Mouse (Mus musculus): ENCODE measurements around the gene Galr2. TPM values are rescaled to one million over a fixed set of nuclear protein-coding genes. Genes with fewer than 3 reads are reported as not detected.

Gene Galr2
- polyA plus RNA-seq, 1 experiment from 2014 or later: 0.09 TPM

GRCm38 (mm10) chr11:116294319-116294718, 13.6 kb downstream of the Galr2 start:
- no peak overlapping the region; the same call in 1 of the 2 replicates for H3K9ac ChIP-seq
- ATAC-seq: peak; percentile 27; the same call in 1 of the 2 replicates
- H3K27ac ChIP-seq: no peak overlapping the region
- no peak overlapping the region for H3K4me3 ChIP-seq
- H3K36me3 ChIP-seq (ENCODE audit: poor library complexity, severe bottlenecking): peaks cover 99% of the 10 kb centered on the region
- 35% methylated on average over 5 of the region's 5 CpGs for WGBS
- no peaks in the 10 kb centered on the region for H3K9me3 ChIP-seq (replicated peaks)
- no peaks in the 10 kb centered on the region for H3K27me3 ChIP-seq
- no peaks in the 10 kb centered on the region for H3K4me1 ChIP-seq
- H3K4me2 ChIP-seq: no peak overlapping the region

GRCm38 (mm10) chr11:116296191-116296734, 15.5 kb downstream of the Galr2 start:
- Histone ChIP-seq H3K4me1 (no peaks in the 10 kb centered on the region), H3K27ac (no peak overlapping the region), H3K9me3 (replicated peaks) (no peaks in the 10 kb centered on the region), H3K4me3 (no peak overlapping the region), H3K27me3 (no peaks in the 10 kb centered on the region), H3K9ac (no peak overlapping the region), H3K4me2 (no peak overlapping the region), H3K36me3 (ENCODE audit: poor library complexity, severe bottlenecking) (peaks cover 99% of the 10 kb centered on the region)
- no peak for ATAC-seq
- 87% methylated on average over 8 of the region's 8 CpGs for WGBS

- Histone ChIP-seq H3K4me3 (no peak overlapping the region), H3K9me3 (replicated peaks) (no peaks in the 10 kb centered on the region), H3K27me3 (no peaks in the 10 kb centered on the region), H3K27ac (no peak overlapping the region), H3K36me3 (ENCODE audit: poor library complexity, severe bottlenecking) (peaks cover 100% of the 10 kb centered on the region), H3K4me2 (no peak overlapping the region), H3K4me1 (no peaks in the 10 kb centered on the region), H3K9ac (no peak overlapping the region)
- WGBS: 83% methylated on average over 3 of the region's 3 CpGs
- no peak for ATAC-seq
These were observed 16.3 kb downstream of the Galr2 start for GRCm38 (mm10) chr11:116297017-116297416.

GRCm38 (mm10) chr11:116298221-116298620, 17.5 kb downstream of the Galr2 start:
- H3K9ac ChIP-seq: no peak overlapping the region
- WGBS: 87% methylated on average over 11 of the region's 11 CpGs
- H3K4me2 ChIP-seq: no peak overlapping the region
- H3K36me3 ChIP-seq (ENCODE audit: poor library complexity, severe bottlenecking): peaks cover 100% of the 10 kb centered on the region
- no peaks in the 10 kb centered on the region for H3K27me3 ChIP-seq
- no peaks in the 10 kb centered on the region for H3K4me1 ChIP-seq
- H3K27ac ChIP-seq: no peak overlapping the region
- no peak for ATAC-seq
- no peak overlapping the region for H3K4me3 ChIP-seq
- H3K9me3 ChIP-seq (replicated peaks): no peaks in the 10 kb centered on the region

GRCm38 (mm10) chr11:116298621-116299020, 17.9 kb downstream of the Galr2 start:
- Histone ChIP-seq H3K27me3 (no peaks in the 10 kb centered on the region), H3K9me3 (replicated peaks) (no peaks in the 10 kb centered on the region), H3K9ac (no peak overlapping the region), H3K4me1 (no peaks in the 10 kb centered on the region), H3K36me3 (ENCODE audit: poor library complexity, severe bottlenecking) (peaks cover 100% of the 10 kb centered on the region), H3K4me2 (no peak overlapping the region), H3K4me3 (no peak overlapping the region), H3K27ac (no peak overlapping the region)
- 86% methylated on average over 6 of the region's 6 CpGs for WGBS
- ATAC-seq: no peak

GRCm38 (mm10) chr11:116305423-116305822, 24.7 kb downstream of the Galr2 start:
- ATAC-seq: no peak
- H3K4me2 ChIP-seq: peak overlapping the region; percentile 92
- 100% methylated on average over 2 of the region's 2 CpGs for WGBS
- H3K9me3 ChIP-seq (replicated peaks): no peaks in the 10 kb centered on the region
- H3K4me3 ChIP-seq: peak overlapping the region; percentile 86
- peaks cover 15% of the 10 kb centered on the region for H3K4me1 ChIP-seq
- H3K27me3 ChIP-seq: peaks cover 6% of the 10 kb centered on the region; the same call in 1 of the 2 replicates
- H3K9ac ChIP-seq: no peak overlapping the region; the same call in 1 of the 2 replicates
- peaks cover 49% of the 10 kb centered on the region for H3K36me3 ChIP-seq (ENCODE audit: poor library complexity, severe bottlenecking)
- no peak overlapping the region for H3K27ac ChIP-seq

- ATAC-seq: peak; percentile 93
- 2% methylated on average over 52 of the region's 53 CpGs for WGBS
- peak overlapping the region; percentile 10; the same call in 1 of the 2 replicates for H3K27ac ChIP-seq
- H3K4me1 ChIP-seq: peaks cover 19% of the 10 kb centered on the region
- H3K36me3 ChIP-seq (ENCODE audit: poor library complexity, severe bottlenecking): peaks cover 40% of the 10 kb centered on the region
- peak overlapping the region; percentile 86 for H3K4me3 ChIP-seq
- peak overlapping the region; percentile 92 for H3K4me2 ChIP-seq
- peaks cover 6% of the 10 kb centered on the region; the same call in 1 of the 2 replicates for H3K27me3 ChIP-seq
- H3K9me3 ChIP-seq (replicated peaks): no peaks in the 10 kb centered on the region
- peak overlapping the region; percentile 85 for H3K9ac ChIP-seq
These were observed 25.6 kb downstream of the Galr2 start for GRCm38 (mm10) chr11:116306126-116306982.

- Histone ChIP-seq H3K9ac (peak within 1 kb of the TSS; percentile 85), H3K4me3 (peak within 1 kb of the TSS; percentile 86), H3K36me3 (ENCODE audit: poor library complexity, severe bottlenecking) (peaks cover 32% of the 10 kb centered on the region), H3K9me3 (replicated peaks) (no peaks in the 10 kb centered on the region), H3K4me2 (peak within 1 kb of the TSS; percentile 92), H3K27me3 (peaks cover 6% of the 10 kb centered on the region; the same call in 1 of the 2 replicates), H3K27ac (peak within 1 kb of the TSS; percentile 10; the same call in 1 of the 2 replicates), H3K4me1 (peaks cover 20% of the 10 kb centered on the region)
- peak; percentile 36; the same call in 1 of the 2 replicates for ATAC-seq
- WGBS: 89% methylated on average over 10 of the region's 10 CpGs
These were observed 26.4 kb downstream of the Galr2 start, which contains the start of gene Exoc7 for GRCm38 (mm10) chr11:116307019-116307725. TSS of gene Exoc7 (minus strand) at chr11:116307233.

GRCm38 (mm10) chr11:116307762-116308531, 27.2 kb downstream of the Galr2 start:
- no peak for ATAC-seq
- peaks cover 20% of the 10 kb centered on the region for H3K4me1 ChIP-seq
- H3K9ac ChIP-seq: no peak overlapping the region
- H3K4me3 ChIP-seq: no peak overlapping the region
- H3K4me2 ChIP-seq: no peak overlapping the region
- H3K36me3 ChIP-seq (ENCODE audit: poor library complexity, severe bottlenecking): peaks cover 24% of the 10 kb centered on the region
- no peak overlapping the region for H3K27ac ChIP-seq
- H3K9me3 ChIP-seq (replicated peaks): no peaks in the 10 kb centered on the region
- peaks cover 6% of the 10 kb centered on the region; the same call in 1 of the 2 replicates for H3K27me3 ChIP-seq
- 95% methylated on average over 12 of the region's 12 CpGs for WGBS

- no peak overlapping the region for H3K4me3 ChIP-seq
- H3K27me3 ChIP-seq: peaks cover 6% of the 10 kb centered on the region; the same call in 1 of the 2 replicates
- 81% methylated on average over 3 of the region's 3 CpGs for WGBS
- peaks cover 8% of the 10 kb centered on the region for H3K36me3 ChIP-seq (ENCODE audit: poor library complexity, severe bottlenecking)
- no peak overlapping the region for H3K9ac ChIP-seq
- no peak overlapping the region for H3K4me2 ChIP-seq
- no peak overlapping the region for H3K27ac ChIP-seq
- no peak for ATAC-seq
- peaks cover 20% of the 10 kb centered on the region for H3K4me1 ChIP-seq
- no peaks in the 10 kb centered on the region for H3K9me3 ChIP-seq (replicated peaks)
These were observed 28.9 kb downstream of the Galr2 start for GRCm38 (mm10) chr11:116309601-116310000.

GRCm38 (mm10) chr11:116311169-116311568, 30.4 kb downstream of the Galr2 start:
- no peak for ATAC-seq
- Histone ChIP-seq H3K9ac (no peak overlapping the region), H3K27ac (peak overlapping the region; percentile 5; the same call in 1 of the 2 replicates), H3K4me1 (peaks cover 9% of the 10 kb centered on the region), H3K27me3 (peaks cover 6% of the 10 kb centered on the region; the same call in 1 of the 2 replicates), H3K36me3 (ENCODE audit: poor library complexity, severe bottlenecking) (no peaks in the 10 kb centered on the region), H3K4me2 (no peak overlapping the region), H3K9me3 (replicated peaks) (no peaks in the 10 kb centered on the region), H3K4me3 (no peak overlapping the region)
- 49% methylated on average over 8 of the region's 8 CpGs for WGBS
